In genomic region chr5:30712002-30712390, GRCm38 (mm10) we compare ENCODE assay signal across 7 mouse cellular contexts. TPM values are rescaled to one million over a fixed set of nuclear protein-coding genes. Genes with fewer than 3 reads are reported as not detected.
DNase-seq lines count a peak whose midpoint lies in the region; ATAC-seq and TF ChIP-seq lines count a peak whose summit lies in the region.

No protein-coding gene starts in this region.

- H3K4me1 ChIP-seq in liver, adult 2 months (ENCODE audit: control insufficient read depth, insufficient read depth, low read length) = peaks cover 7% of the 10 kb centered on the region; the same call in 1 of the 2 replicates
- H3K4me1 ChIP-seq in embryonic facial prominence, embryonic 14.5 days (ENCODE audit: control insufficient read depth, insufficient read depth, low read length) = peaks cover 23% of the 10 kb centered on the region; the same call in 1 of the 2 replicates
- peaks cover 18% of the 10 kb centered on the region for H3K4me1 ChIP-seq in intestine, embryonic 16.5 days (ENCODE audit: control insufficient read depth, insufficient read depth, low read length)
- peaks cover 6% of the 10 kb centered on the region; the same call in 1 of the 2 replicates for H3K4me1 ChIP-seq in neural tube, embryonic 14.5 days (ENCODE audit: control insufficient read depth, insufficient read depth, low read length)

- H3K79me2 ChIP-seq in liver, adult 2 months (ENCODE audit: control insufficient read depth, insufficient read depth, low read length) = no peaks in the 10 kb centered on the region

- TF ChIP-seq CTCF in liver, adult 2 months (IDR thresholded peaks at IDR 0.05; ENCODE audit: low read depth, low read length) = no peak

- H3K4me2 ChIP-seq in embryonic facial prominence, embryonic 14.5 days (ENCODE audit: low read depth, low read length) = peak overlapping the region; percentile 86
- H3K4me2 ChIP-seq in intestine, embryonic 16.5 days (ENCODE audit: low read depth, low read length) = peak overlapping the region; percentile 96
- H3K4me2 ChIP-seq in neural tube, embryonic 14.5 days (ENCODE audit: low read depth, low read length) = peak overlapping the region; percentile 71

- H3K36me3 ChIP-seq in liver, adult 2 months (ENCODE audit: control insufficient read depth, insufficient read depth, low read length) = no peaks in the 10 kb centered on the region
- no peaks in the 10 kb centered on the region for H3K36me3 ChIP-seq in embryonic facial prominence, embryonic 14.5 days (ENCODE audit: control insufficient read depth, insufficient read depth, low read length)
- no peaks in the 10 kb centered on the region for H3K36me3 ChIP-seq in intestine, embryonic 16.5 days (ENCODE audit: control insufficient read depth, insufficient read depth, low read length)
- no peaks in the 10 kb centered on the region for H3K36me3 ChIP-seq in neural tube, embryonic 14.5 days (ENCODE audit: control insufficient read depth, insufficient read depth, low read length)

- WGBS in liver, adult 2 months = 2% methylated on average over 14 of the region's 14 CpGs
- WGBS in embryonic facial prominence, embryonic 14.5 days = under 1% methylated on average over 11 of the region's 14 CpGs
- WGBS in intestine, embryonic 16.5 days = 0% methylated on average over 14 of the region's 14 CpGs
- under 1% methylated on average over 14 of the region's 14 CpGs for WGBS in neural tube, embryonic 14.5 days

- no peak for DNase-seq in liver, adult 2 months (ENCODE audit: extremely low read depth, low read depth, low spot score)
- DNase-seq in liver = no peak
- peak; percentile 29 for DNase-seq in embryonic facial prominence, embryonic 14.5 days (ENCODE audit: low spot score)
- DNase-seq in gastrocnemius, postnatal 4 days (ENCODE audit: low spot score in 2 of 2) = no peak
- no peak for DNase-seq in yolk sac, embryonic 10.5 days (ENCODE audit: low spot score)

- no peak overlapping the region for H3K27ac ChIP-seq in liver, adult 2 months (replicated peaks; ENCODE audit: insufficient read depth, low read depth, low read length)
- peak overlapping the region; percentile 21; the same call in 1 of the 2 replicates for H3K27ac ChIP-seq in embryonic facial prominence, embryonic 14.5 days (replicated peaks; ENCODE audit: low read depth, low read length)
- H3K27ac ChIP-seq in intestine, embryonic 16.5 days (ENCODE audit: low read length) = no peak overlapping the region
- peak overlapping the region; percentile 93 for H3K27ac ChIP-seq in neural tube, embryonic 14.5 days (ENCODE audit: low read depth, low read length)

- no peaks in the 10 kb centered on the region for H3K9me3 ChIP-seq in embryonic facial prominence, embryonic 14.5 days (ENCODE audit: control insufficient read depth, low read length)
- H3K9me3 ChIP-seq in intestine, embryonic 16.5 days (ENCODE audit: control insufficient read depth, low read length) = no peaks in the 10 kb centered on the region
- H3K9me3 ChIP-seq in neural tube, embryonic 14.5 days (ENCODE audit: control insufficient read depth, low read length) = no peaks in the 10 kb centered on the region

- 0 out of 2 replicates have a peak overlapping the region, but pooled peaks have one; percentile 10 for H3K9ac ChIP-seq in liver, adult 2 months (ENCODE audit: low read depth, low read length)
- H3K9ac ChIP-seq in embryonic facial prominence, embryonic 14.5 days (ENCODE audit: low read depth, low read length) = peak overlapping the region; percentile 61
- H3K9ac ChIP-seq in intestine, embryonic 16.5 days (ENCODE audit: low read depth, low read length) = peak overlapping the region; percentile 58
- H3K9ac ChIP-seq in neural tube, embryonic 14.5 days (replicated peaks; ENCODE audit: low read depth, low read length) = peak overlapping the region; percentile 91

- ATAC-seq in embryonic facial prominence, embryonic 14.5 days (ENCODE audit: low read depth) = peak; percentile 19; the same call in 1 of the 2 replicates
- peak; percentile 8; the same call in 1 of the 2 replicates for ATAC-seq in intestine, embryonic 16.5 days
- ATAC-seq in neural tube, embryonic 14.5 days (ENCODE audit: low read depth) = peak; percentile 33

- peak overlapping the region; percentile 68; the same call in 1 of the 2 replicates for H3K4me3 ChIP-seq in liver, adult 2 months (ENCODE audit: insufficient read depth, low read depth, low read length)
- peak overlapping the region; percentile 54 for H3K4me3 ChIP-seq in embryonic facial prominence, embryonic 14.5 days (ENCODE audit: low read depth, low read length)
- H3K4me3 ChIP-seq in intestine, embryonic 16.5 days (ENCODE audit: low read length) = peak overlapping the region; percentile 53
- peak overlapping the region; percentile 84 for H3K4me3 ChIP-seq in neural tube, embryonic 14.5 days (ENCODE audit: low read depth, low read length)

- no peak for TF ChIP-seq POLR2A in liver, adult 2 months (IDR thresholded peaks at IDR 0.05; ENCODE audit: extremely low read depth, insufficient read depth, low read length)

- peaks cover 17% of the 10 kb centered on the region for H3K27me3 ChIP-seq in liver, adult 2 months (ENCODE audit: control insufficient read depth, insufficient read depth, low read length)
- H3K27me3 ChIP-seq in embryonic facial prominence, embryonic 14.5 days (replicated peaks; ENCODE audit: control insufficient read depth, insufficient read depth, low read length) = peaks cover 50% of the 10 kb centered on the region
- H3K27me3 ChIP-seq in intestine, embryonic 16.5 days (replicated peaks; ENCODE audit: control insufficient read depth, insufficient read depth, low read length) = peaks cover 37% of the 10 kb centered on the region
- no peaks in the 10 kb centered on the region for H3K27me3 ChIP-seq in neural tube, embryonic 14.5 days (ENCODE audit: control insufficient read depth, insufficient read depth, low read length)

RNA-seq across cellular contexts. Expression of gene Dpysl5, which starts 0.6 kb away (rescaled TPM):
- not detected in 2 replicates for total RNA-seq in liver, adult 2 months (2014; rRNA removed)
- 0.06 TPM in 2 replicates for polyA plus RNA-seq in liver, adult 2 months (2012; rRNA removed)
- polyA plus RNA-seq in embryonic facial prominence, embryonic 14.5 days (2014; fragmentation: Nextera tagmentation; extraction: Ambion mirVana) = 17.0 and 17.5 TPM in 2 replicates
- 5.7 and 6.1 TPM in 2 replicates for polyA plus RNA-seq in intestine, embryonic 16.5 days (2015; fragmentation: Nextera tagmentation; extraction: Ambion mirVana)
- polyA plus RNA-seq in neural tube, embryonic 14.5 days (2014; fragmentation: Nextera tagmentation; extraction: Ambion mirVana) = 178 and 203 TPM in 2 replicates
- total RNA-seq in gastrocnemius, postnatal 4 days (2021) = 1 to 10 TPM; 5.6 to 7.4 TPM

RNA-seq across cellular contexts. Expression of gene Cenpa, which starts 45.4 kb away (rescaled TPM):
- total RNA-seq in liver, adult 2 months (2014; rRNA removed) = 5.3 and 6.8 TPM in 2 replicates
- 5.7 and 8.0 TPM in 2 replicates for polyA plus RNA-seq in liver, adult 2 months (2012; rRNA removed)
- polyA plus RNA-seq in embryonic facial prominence, embryonic 14.5 days (2014; fragmentation: Nextera tagmentation; extraction: Ambion mirVana) = 209 and 251 TPM in 2 replicates
- polyA plus RNA-seq in intestine, embryonic 16.5 days (2015; fragmentation: Nextera tagmentation; extraction: Ambion mirVana) = 166 and 186 TPM in 2 replicates
- 23.7 and 29.3 TPM in 2 replicates for polyA plus RNA-seq in neural tube, embryonic 14.5 days (2014; fragmentation: Nextera tagmentation; extraction: Ambion mirVana)
- 10 to 100 TPM; 28.7 to 39.2 TPM for total RNA-seq in gastrocnemius, postnatal 4 days (2021)

Comparison
In these comparisons a context has a peak if more than half of its experiments do, and no peak if none do; other contexts are left out.
1. H3K27ac ChIP-seq: peak in embryonic facial prominence, embryonic 14.5 days (single experiment) and neural tube, embryonic 14.5 days (single experiment); none in liver, adult 2 months (single experiment) and intestine, embryonic 16.5 days (single experiment).
2. H3K9ac ChIP-seq: peak in every context shown above with its lines; median percentile 91 in neural tube, embryonic 14.5 days; 61 in embryonic facial prominence, embryonic 14.5 days; 58 in intestine, embryonic 16.5 days; 10 in liver, adult 2 months.
3. Peak in every context shown above with its lines, with median percentiles within 50 percentile points of each other: H3K4me3 ChIP-seq, ATAC-seq and H3K4me2 ChIP-seq.